Mouse (Mus musculus) neural tube, embryonic 13.5 days (tissue): Measurements from ENCODE around the gene Arfgap1. TPM values are rescaled to one million over a fixed set of nuclear protein-coding genes. Genes with fewer than 3 reads are reported as not detected.

Experiments
- ATAC-seq: fragments of 200-750 bp; cut with Nextera tagmentation; 2 replicates; pipeline ENCODE4 v1.8.0; 2017; ENCODE audit warnings: low read depth, mild to moderate bottlenecking, moderate TSS enrichment, moderate library complexity
- H3K27ac ChIP-seq: fragments of 300-500 bp; sonication (generic); replicated peaks from 2 replicates; pipeline ENCODE4 v1.5.1; 2015; ENCODE audit warnings: moderate library complexity, mild to moderate bottlenecking, inconsistent platforms
- H3K27me3 ChIP-seq: fragments of 300-500 bp; sonication (generic); 2 replicates; pipeline ENCODE4 v1.6.1; 2015; ENCODE audit warnings: mild to moderate bottlenecking, inconsistent platforms
- H3K36me3 ChIP-seq: fragments of 300-500 bp; sonication (generic); 2 replicates; pipeline ENCODE4 v1.6.1; 2015; ENCODE audit warnings: mild to moderate bottlenecking, inconsistent platforms
- H3K4me1 ChIP-seq: fragments of 300-500 bp; sonication (generic); replicated peaks from 2 replicates; pipeline ENCODE4 v1.6.1; 2015; ENCODE audit warnings: inconsistent platforms
- H3K4me2 ChIP-seq: fragments of 300-500 bp; sonication (generic); 2 replicates; pipeline ENCODE4 v1.6.1; 2015; ENCODE audit warnings: inconsistent platforms, mild to moderate bottlenecking, moderate library complexity
- H3K4me3 ChIP-seq: fragments of 300-500 bp; sonication (generic); 2 replicates; pipeline ENCODE4 v1.5.1; 2015; ENCODE audit warnings: mild to moderate bottlenecking, inconsistent platforms
- H3K9ac ChIP-seq: fragments of 300-500 bp; sonication (generic); 2 replicates; pipeline ENCODE4 v1.6.1; 2015; ENCODE audit warnings: moderate library complexity, mild to moderate bottlenecking, inconsistent platforms
- H3K9me3 ChIP-seq: fragments of 300-500 bp; sonication (generic); 2 replicates; pipeline ENCODE4 v1.6.1; 2016; ENCODE audit warnings: inconsistent platforms
- WGBS: fragments of 180-500 bp; shearing (Covaris S2); methylation state at CpG from one replicate; pipeline ENCODE4 v1.1.7; 2015; 5-methylcytosine and 5-hydroxymethylcytosine counted together
- polyA plus RNA-seq: library from polyadenylated mRNA; unstranded; fragments of >200 nt; fragmentation: Nextera tagmentation; extraction: Ambion mirVana; gene quantifications from 2 replicates; pipeline ENCODE4 v1.2.1, GENCODE M21; 2015

Arfgap1 gene
- polyA plus RNA-seq, 1 experiment from 2014 or later, result 106 TPM

GRCm38 (mm10) chr2:180987432-180988030 is 20.5 kb downstream of the Arfgap1 start:
- peak overlapping the region; percentile 42; the same call in 1 of the 2 replicates for H3K27ac ChIP-seq
- no peak for ATAC-seq
- peaks cover 29% of the 10 kb centered on the region for H3K4me1 ChIP-seq
- no peak overlapping the region for H3K4me3 ChIP-seq
- H3K4me2 ChIP-seq, result no peak overlapping the region
- 29% methylated on average over 5 of the region's 5 CpGs for WGBS
- no peak overlapping the region for H3K9ac ChIP-seq
- H3K9me3 ChIP-seq, result no peaks in the 10 kb centered on the region
- peaks cover 22% of the 10 kb centered on the region for H3K36me3 ChIP-seq
- H3K27me3 ChIP-seq, result no peaks in the 10 kb centered on the region

GRCm38 (mm10) chr2:180988347-180988913 is 21.4 kb downstream of the Arfgap1 start:
- WGBS, result 44% methylated on average over 3 of the region's 3 CpGs
- H3K4me2 ChIP-seq, result no peak overlapping the region
- peaks cover 29% of the 10 kb centered on the region for H3K4me1 ChIP-seq
- H3K9ac ChIP-seq, result no peak overlapping the region; the same call in 1 of the 2 replicates
- no peak overlapping the region for H3K4me3 ChIP-seq
- ATAC-seq, result peak; percentile 65
- H3K27ac ChIP-seq, result peak overlapping the region; percentile 42
- H3K9me3 ChIP-seq, result no peaks in the 10 kb centered on the region
- H3K27me3 ChIP-seq, result no peaks in the 10 kb centered on the region
- peaks cover 13% of the 10 kb centered on the region for H3K36me3 ChIP-seq

- Histone ChIP-seq H3K9me3 (no peaks in the 10 kb centered on the region), H3K4me3 (no peak overlapping the region), H3K27me3 (no peaks in the 10 kb centered on the region), H3K27ac (no peak overlapping the region; the same call in 1 of the 2 replicates), H3K4me2 (no peak overlapping the region), H3K36me3 (peaks cover 8% of the 10 kb centered on the region), H3K4me1 (peaks cover 29% of the 10 kb centered on the region), H3K9ac (no peak overlapping the region)
- 88% methylated on average over 1 of the region's 1 CpGs for WGBS
- ATAC-seq, result 0 out of 2 replicates have a peak, but pooled peaks have one; percentile 4
Observed at GRCm38 (mm10) chr2:180988948-180989347, 21.9 kb downstream of the Arfgap1 start.

- H3K4me2 ChIP-seq, result no peak overlapping the region
- H3K27ac ChIP-seq, result no peak overlapping the region
- H3K9me3 ChIP-seq, result no peaks in the 10 kb centered on the region
- no peaks in the 10 kb centered on the region for H3K27me3 ChIP-seq
- no peak overlapping the region for H3K4me3 ChIP-seq
- no peak for ATAC-seq
- 62% methylated on average over 4 of the region's 4 CpGs for WGBS
- H3K9ac ChIP-seq, result no peak overlapping the region
- peaks cover 29% of the 10 kb centered on the region for H3K4me1 ChIP-seq
- H3K36me3 ChIP-seq, result no peaks in the 10 kb centered on the region
Observed at GRCm38 (mm10) chr2:180990347-180990746, 23.3 kb downstream of the Arfgap1 start.

- no peak overlapping the region for H3K4me3 ChIP-seq
- no peaks in the 10 kb centered on the region for H3K36me3 ChIP-seq
- no peak overlapping the region for H3K4me2 ChIP-seq
- no peak overlapping the region for H3K27ac ChIP-seq
- no peaks in the 10 kb centered on the region for H3K9me3 ChIP-seq
- no peak overlapping the region for H3K9ac ChIP-seq
- no peaks in the 10 kb centered on the region for H3K4me1 ChIP-seq
- ATAC-seq, result no peak
- H3K27me3 ChIP-seq, result no peaks in the 10 kb centered on the region
- 82% methylated on average over 2 of the region's 2 CpGs for WGBS
Observed at GRCm38 (mm10) chr2:180994360-180994759, 27.3 kb downstream of the Arfgap1 start.

GRCm38 (mm10) chr2:180995457-180995856 is 28.4 kb downstream of the Arfgap1 start:
- no peak for ATAC-seq

GRCm38 (mm10) chr2:180996436-180996835 is 29.4 kb downstream of the Arfgap1 start:
- no peak overlapping the region for H3K9ac ChIP-seq
- H3K36me3 ChIP-seq, result no peaks in the 10 kb centered on the region
- H3K27me3 ChIP-seq, result no peaks in the 10 kb centered on the region
- peak; percentile 60 for ATAC-seq
- H3K27ac ChIP-seq, result no peak overlapping the region
- 16% methylated on average over 5 of the region's 5 CpGs for WGBS
- H3K4me3 ChIP-seq, result no peak overlapping the region
- H3K4me2 ChIP-seq, result no peak overlapping the region
- no peaks in the 10 kb centered on the region for H3K9me3 ChIP-seq
- H3K4me1 ChIP-seq, result no peaks in the 10 kb centered on the region

More at GRCm38 (mm10) chr2:180995457-180995856, 28.4 kb downstream of the Arfgap1 start:
- 70% methylated on average over 4 of the region's 4 CpGs for WGBS
- H3K4me1 ChIP-seq, result no peaks in the 10 kb centered on the region
- H3K4me2 ChIP-seq, result no peak overlapping the region
- no peak overlapping the region for H3K4me3 ChIP-seq
- H3K9me3 ChIP-seq, result no peaks in the 10 kb centered on the region
- H3K9ac ChIP-seq, result no peak overlapping the region
- H3K27me3 ChIP-seq, result no peaks in the 10 kb centered on the region
- H3K27ac ChIP-seq, result no peak overlapping the region
- no peaks in the 10 kb centered on the region for H3K36me3 ChIP-seq

GRCm38 (mm10) chr2:180996905-180997304 is 29.9 kb downstream of the Arfgap1 start:
- WGBS, result 79% methylated on average over 3 of the region's 3 CpGs
- no peak overlapping the region for H3K4me3 ChIP-seq
- H3K27ac ChIP-seq, result no peak overlapping the region
- no peak overlapping the region for H3K4me2 ChIP-seq
- H3K9ac ChIP-seq, result no peak overlapping the region
- H3K9me3 ChIP-seq, result no peaks in the 10 kb centered on the region
- no peaks in the 10 kb centered on the region for H3K4me1 ChIP-seq
- H3K36me3 ChIP-seq, result no peaks in the 10 kb centered on the region
- ATAC-seq, result peak; percentile 38
- no peaks in the 10 kb centered on the region for H3K27me3 ChIP-seq

DNA sequence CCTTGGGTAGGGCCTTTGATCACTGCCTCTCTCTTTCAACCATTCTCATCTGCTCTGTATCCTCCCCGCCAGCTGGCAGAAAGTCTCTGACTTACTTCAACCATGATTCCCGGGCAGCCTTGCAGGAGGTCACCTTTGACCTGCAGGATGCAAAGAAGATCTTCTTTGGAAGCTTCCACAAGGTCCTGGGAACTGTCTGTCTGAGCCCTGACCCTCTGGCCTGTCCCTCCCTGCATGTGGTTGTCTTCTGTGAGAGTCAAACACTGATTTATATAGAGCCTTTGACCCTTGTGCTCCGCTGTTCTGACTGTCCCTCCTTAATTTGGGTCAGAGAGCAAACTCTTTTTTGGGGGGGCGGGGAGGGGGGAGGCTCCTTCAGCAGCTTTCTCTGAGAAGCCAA is 40.0 kb downstream of the Arfgap1 start:
- H3K9me3 ChIP-seq, result no peaks in the 10 kb centered on the region
- H3K36me3 ChIP-seq, result no peaks in the 10 kb centered on the region
- H3K4me3 ChIP-seq, result no peak overlapping the region
- H3K4me1 ChIP-seq, result no peaks in the 10 kb centered on the region; the same call in 1 of the 2 replicates
- no peak overlapping the region for H3K4me2 ChIP-seq
- H3K27me3 ChIP-seq, result no peaks in the 10 kb centered on the region
- 22% methylated on average over 4 of the region's 4 CpGs for WGBS
- no peak overlapping the region for H3K9ac ChIP-seq
- H3K27ac ChIP-seq, result no peak overlapping the region
- no peak for ATAC-seq

- H3K4me1 ChIP-seq, result no peaks in the 10 kb centered on the region; the same call in 1 of the 2 replicates
- H3K36me3 ChIP-seq, result no peaks in the 10 kb centered on the region
- ATAC-seq, result no peak
- H3K4me2 ChIP-seq, result no peak overlapping the region
- no peak overlapping the region for H3K27ac ChIP-seq
- no peaks in the 10 kb centered on the region for H3K27me3 ChIP-seq
- 41% methylated on average over 5 of the region's 5 CpGs for WGBS
- no peak overlapping the region for H3K9ac ChIP-seq
- H3K9me3 ChIP-seq, result no peaks in the 10 kb centered on the region
- no peak overlapping the region for H3K4me3 ChIP-seq
Observed at GRCm38 (mm10) chr2:181008339-181008738, 41.3 kb downstream of the Arfgap1 start.

DNA sequence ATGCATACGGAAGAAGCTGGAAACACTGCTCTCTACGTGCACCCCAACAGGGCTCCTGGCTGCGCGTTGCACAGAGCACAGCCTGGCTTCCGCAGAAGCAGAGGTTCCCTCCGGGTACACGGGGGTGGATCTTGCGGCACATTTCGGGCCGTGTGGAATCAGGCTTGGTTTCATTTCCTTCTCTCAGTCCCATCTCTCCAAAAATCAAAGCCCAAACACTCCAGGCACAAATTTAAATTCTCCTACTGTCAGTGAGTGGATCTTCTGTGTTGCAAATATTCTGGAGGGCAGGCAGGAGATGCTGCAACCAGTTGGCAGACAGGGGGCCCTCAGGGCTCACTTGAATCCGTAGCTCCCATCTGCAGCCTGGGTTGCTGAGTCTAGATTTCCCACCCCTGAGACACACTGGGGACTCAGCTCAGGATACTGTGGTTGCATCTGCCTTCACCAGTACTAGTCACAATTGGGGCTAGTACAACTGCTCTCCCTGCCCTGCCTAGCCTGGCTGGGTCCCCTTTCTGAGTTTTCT is 64.4 kb downstream of the Arfgap1 start:
- Histone ChIP-seq H3K27me3 (no peaks in the 10 kb centered on the region), H3K9ac (no peak overlapping the region), H3K36me3 (peaks cover 67% of the 10 kb centered on the region), H3K4me3 (no peak overlapping the region), H3K9me3 (no peaks in the 10 kb centered on the region), H3K4me1 (peaks cover 46% of the 10 kb centered on the region), H3K27ac (no peak overlapping the region), H3K4me2 (no peak overlapping the region)
- ATAC-seq, result no peak
- WGBS, result 83% methylated on average over 11 of the region's 11 CpGs
